Mouse (Mus musculus): ENCODE results near the gene Vax2. TPM values are rescaled to one million over a fixed set of nuclear protein-coding genes. Genes with fewer than 3 reads are reported as not detected.

Vax2 gene
- polyA plus RNA-seq, 1 experiment from 2014 or later, result not detected

GRCm38 (mm10) chr6:83744557-83744956 is 33.5 kb downstream of the Vax2 start:
- no peak for ATAC-seq (ENCODE audit: insufficient number of reproducible peaks, insufficient read depth, low FRiP score, low read depth)
- 77% methylated on average over 5 of the region's 5 CpGs for WGBS
- no peaks in the 10 kb centered on the region for H3K36me3 ChIP-seq (ENCODE audit: control insufficient read depth, insufficient read depth, low read length)
- peaks cover 0 to 2% of the 10 kb centered on the region in 2 experiments; a peak in 1 of 4 replicates for H3K4me1 ChIP-seq (ENCODE audit: control insufficient read depth in 2 of 2, insufficient read depth in 2 of 2, low read length in 2 of 2)
- H3K27me3 ChIP-seq (ENCODE audit: control insufficient read depth, insufficient read depth, low read length), result peaks cover 32% of the 10 kb centered on the region
- H3K4me2 ChIP-seq (ENCODE audit: low read length), result no peak overlapping the region
- H3K27ac ChIP-seq (replicated peaks in 1 of 2; ENCODE audit: control insufficient read depth in 1 of 2, insufficient read depth in 1 of 2, low read depth in 2 of 2, low read length in 2 of 2), result no peak overlapping the region
- H3K4me3 ChIP-seq (ENCODE audit: control insufficient read depth in 1 of 2, insufficient read depth in 1 of 2, low read depth in 1 of 2, low read length in 2 of 2), result no peak overlapping the region
- H3K9me3 ChIP-seq (ENCODE audit: control insufficient read depth, low read length), result no peaks in the 10 kb centered on the region
- no peak overlapping the region for H3K9ac ChIP-seq (ENCODE audit: low read length)

GRCm38 (mm10) chr6:83745466-83745865 is 34.4 kb downstream of the Vax2 start:
- Histone ChIP-seq H3K36me3 (ENCODE audit: control insufficient read depth, insufficient read depth, low read length) (no peaks in the 10 kb centered on the region), H3K4me1 (ENCODE audit: control insufficient read depth in 2 of 2, insufficient read depth in 2 of 2, low read length in 2 of 2) (peaks cover 0 to 2% of the 10 kb centered on the region in 2 experiments; a peak in 1 of 4 replicates), H3K9ac (ENCODE audit: low read length) (no peak overlapping the region), H3K4me3 (ENCODE audit: control insufficient read depth in 1 of 2, insufficient read depth in 1 of 2, low read depth in 1 of 2, low read length in 2 of 2) (no peak overlapping the region), H3K4me2 (ENCODE audit: low read length) (no peak overlapping the region), H3K9me3 (ENCODE audit: control insufficient read depth, low read length) (no peaks in the 10 kb centered on the region), H3K27ac (replicated peaks in 1 of 2; ENCODE audit: control insufficient read depth in 1 of 2, insufficient read depth in 1 of 2, low read depth in 2 of 2, low read length in 2 of 2) (no peak overlapping the region), H3K27me3 (ENCODE audit: control insufficient read depth, insufficient read depth, low read length) (peaks cover 32% of the 10 kb centered on the region)
- WGBS, result 53% methylated on average over 2 of the region's 2 CpGs
- no peak for ATAC-seq (ENCODE audit: insufficient number of reproducible peaks, insufficient read depth, low FRiP score, low read depth)

DNA sequence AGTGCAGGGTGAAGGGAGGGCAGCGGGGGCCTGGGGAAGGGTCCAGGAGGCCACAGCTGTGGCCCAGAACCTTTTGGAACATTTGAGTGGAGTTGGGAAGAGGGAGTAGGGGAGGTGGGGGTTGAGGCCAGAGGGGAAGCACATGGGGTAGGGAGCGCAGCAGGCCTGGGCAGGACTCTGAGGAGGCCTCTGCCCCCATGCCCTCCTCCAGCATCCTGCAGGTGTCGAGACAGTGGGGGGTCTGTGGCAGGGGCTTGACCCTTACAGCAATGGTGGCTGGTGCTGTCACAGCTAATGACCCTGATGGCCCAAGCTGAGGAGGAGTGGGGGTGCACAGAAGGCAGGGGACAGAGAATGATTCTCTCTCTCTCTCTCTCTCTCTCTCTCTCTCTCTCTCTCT is 38.2 kb downstream of the Vax2 start:
- 54% methylated on average over 3 of the region's 3 CpGs for WGBS
- no peak for ATAC-seq (ENCODE audit: insufficient number of reproducible peaks, insufficient read depth, low FRiP score, low read depth)
- H3K4me1 ChIP-seq (ENCODE audit: control insufficient read depth in 2 of 2, insufficient read depth in 2 of 2, low read length in 2 of 2), result no peaks in the 10 kb centered on the region

DNA sequence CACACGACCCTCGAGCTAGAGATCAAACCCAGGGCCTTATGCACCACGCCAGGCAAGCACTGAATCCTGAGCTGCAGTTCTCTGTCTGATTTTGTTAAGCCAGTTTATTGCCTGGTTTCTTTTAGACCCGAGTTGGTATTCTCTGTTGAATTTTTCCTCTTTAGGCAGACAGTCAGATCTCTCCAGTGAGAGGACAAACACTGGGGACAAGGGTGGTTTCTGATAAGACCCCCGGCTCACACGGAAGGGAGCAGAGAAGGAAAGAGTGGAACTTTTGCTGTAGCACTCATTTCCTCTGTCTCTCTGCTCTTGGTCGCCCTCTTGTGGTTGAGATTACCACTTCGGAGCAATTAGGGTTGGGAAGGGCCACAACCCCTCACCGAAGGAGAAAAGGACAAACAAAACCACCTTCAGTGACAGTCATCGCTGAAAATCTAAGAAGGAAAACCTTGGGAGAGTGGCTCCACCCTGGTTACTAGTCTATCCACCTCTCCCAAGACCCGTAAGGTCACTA is 39.2 kb downstream of the Vax2 start:
- Histone ChIP-seq H3K36me3 (ENCODE audit: control insufficient read depth, insufficient read depth, low read length) (no peaks in the 10 kb centered on the region), H3K9ac (ENCODE audit: low read length) (no peak overlapping the region), H3K4me3 (ENCODE audit: control insufficient read depth in 1 of 2, insufficient read depth in 1 of 2, low read depth in 1 of 2, low read length in 2 of 2) (no peak overlapping the region), H3K9me3 (ENCODE audit: control insufficient read depth, low read length) (no peaks in the 10 kb centered on the region), H3K27me3 (ENCODE audit: control insufficient read depth, insufficient read depth, low read length) (peaks cover 44% of the 10 kb centered on the region), H3K4me1 (ENCODE audit: control insufficient read depth in 2 of 2, insufficient read depth in 2 of 2, low read length in 2 of 2) (no peaks in the 10 kb centered on the region), H3K4me2 (ENCODE audit: low read length) (peak overlapping the region; percentile 38), H3K27ac (replicated peaks in 1 of 2; ENCODE audit: control insufficient read depth in 1 of 2, insufficient read depth in 1 of 2, low read depth in 2 of 2, low read length in 2 of 2) (no peak overlapping the region)
- no peak for ATAC-seq (ENCODE audit: insufficient number of reproducible peaks, insufficient read depth, low FRiP score, low read depth)
- 7% methylated on average over 11 of the region's 11 CpGs for WGBS

More for the DNA sequence above, 38.2 kb downstream of the Vax2 start:
- Histone ChIP-seq H3K9me3 (ENCODE audit: control insufficient read depth, low read length) (no peaks in the 10 kb centered on the region), H3K36me3 (ENCODE audit: control insufficient read depth, insufficient read depth, low read length) (no peaks in the 10 kb centered on the region), H3K27me3 (ENCODE audit: control insufficient read depth, insufficient read depth, low read length) (peaks cover 40% of the 10 kb centered on the region), H3K9ac (ENCODE audit: low read length) (no peak overlapping the region), H3K27ac (replicated peaks in 1 of 2; ENCODE audit: control insufficient read depth in 1 of 2, insufficient read depth in 1 of 2, low read depth in 2 of 2, low read length in 2 of 2) (no peak overlapping the region), H3K4me3 (ENCODE audit: control insufficient read depth in 1 of 2, insufficient read depth in 1 of 2, low read depth in 1 of 2, low read length in 2 of 2) (no peak overlapping the region), H3K4me2 (ENCODE audit: low read length) (no peak overlapping the region)

- peaks cover 0 to 3% of the 10 kb centered on the region in 2 experiments; a peak in 1 of 4 replicates for H3K4me1 ChIP-seq (ENCODE audit: control insufficient read depth in 2 of 2, insufficient read depth in 2 of 2, low read length in 2 of 2)
- H3K4me3 ChIP-seq (ENCODE audit: control insufficient read depth in 1 of 2, insufficient read depth in 1 of 2, low read depth in 1 of 2, low read length in 2 of 2), result no peak overlapping the region
- no peaks in the 10 kb centered on the region for H3K36me3 ChIP-seq (ENCODE audit: control insufficient read depth, insufficient read depth, low read length)
- H3K4me2 ChIP-seq (ENCODE audit: low read length), result no peak overlapping the region
- H3K27ac ChIP-seq (replicated peaks in 1 of 2; ENCODE audit: control insufficient read depth in 1 of 2, insufficient read depth in 1 of 2, low read depth in 2 of 2, low read length in 2 of 2), result no peak overlapping the region
- ATAC-seq (ENCODE audit: insufficient number of reproducible peaks, insufficient read depth, low FRiP score, low read depth), result no peak
- H3K27me3 ChIP-seq (ENCODE audit: control insufficient read depth, insufficient read depth, low read length), result peaks cover 67% of the 10 kb centered on the region
- WGBS, result 62% methylated on average over 9 of the region's 9 CpGs
- H3K9ac ChIP-seq (ENCODE audit: low read length), result no peak overlapping the region
- H3K9me3 ChIP-seq (ENCODE audit: control insufficient read depth, low read length), result no peaks in the 10 kb centered on the region
Observed at GRCm38 (mm10) chr6:83756051-83756450, 45.0 kb downstream of the Vax2 start.

DNA sequence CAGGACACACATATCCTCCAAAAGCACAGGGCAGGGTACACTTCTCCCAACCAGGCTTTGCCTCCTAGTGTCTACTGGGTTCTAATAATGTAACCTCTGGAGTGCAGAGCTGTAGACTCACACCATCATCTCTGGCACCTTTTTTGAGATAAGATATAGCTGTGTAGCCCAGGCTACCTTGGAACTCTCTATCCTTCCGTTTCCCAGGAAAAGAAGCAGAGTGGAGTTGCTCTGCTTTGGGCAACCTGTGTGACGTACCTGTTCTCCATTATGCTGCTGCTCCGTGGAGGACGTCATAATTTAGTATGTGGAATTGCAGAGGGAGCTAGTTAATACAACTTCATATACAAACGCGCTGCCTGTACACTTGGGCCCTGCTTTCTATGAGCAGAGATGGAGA is 51.3 kb downstream of the Vax2 start, which contains the start of gene Ankrd53:
TSS of gene Ankrd53 (plus strand) at position 301 of the 400 bp plus-strand sequence.
- peaks cover 55% of the 10 kb centered on the region for H3K27me3 ChIP-seq (ENCODE audit: control insufficient read depth, insufficient read depth, low read length)
- H3K4me3 ChIP-seq (ENCODE audit: control insufficient read depth in 1 of 2, insufficient read depth in 1 of 2, low read depth in 1 of 2, low read length in 2 of 2), result peak within 1 kb of the TSS; percentile 17 to 41
- peak within 1 kb of the TSS; percentile 62 for H3K9ac ChIP-seq (ENCODE audit: low read length)
- 29% methylated on average over 6 of the region's 6 CpGs for WGBS
- H3K27ac ChIP-seq (replicated peaks in 1 of 2; ENCODE audit: control insufficient read depth in 1 of 2, insufficient read depth in 1 of 2, low read depth in 2 of 2, low read length in 2 of 2), result no peak within 1 kb of the TSS
- H3K36me3 ChIP-seq (ENCODE audit: control insufficient read depth, insufficient read depth, low read length), result no peaks in the 10 kb centered on the region
- peaks cover 13 to 18% of the 10 kb centered on the region in 2 experiments; a peak in 2 of 4 replicates for H3K4me1 ChIP-seq (ENCODE audit: control insufficient read depth in 2 of 2, insufficient read depth in 2 of 2, low read length in 2 of 2)
- H3K4me2 ChIP-seq (ENCODE audit: low read length), result peak within 1 kb of the TSS; percentile 83
- H3K9me3 ChIP-seq (ENCODE audit: control insufficient read depth, low read length), result no peaks in the 10 kb centered on the region
- ATAC-seq (ENCODE audit: insufficient number of reproducible peaks, insufficient read depth, low FRiP score, low read depth), result no peak

- peaks cover 49% of the 10 kb centered on the region for H3K27me3 ChIP-seq (ENCODE audit: control insufficient read depth, insufficient read depth, low read length)
- no peaks in the 10 kb centered on the region for H3K36me3 ChIP-seq (ENCODE audit: control insufficient read depth, insufficient read depth, low read length)
- no peak for ATAC-seq (ENCODE audit: insufficient number of reproducible peaks, insufficient read depth, low FRiP score, low read depth)
- WGBS, result 1% methylated on average over 35 of the region's 35 CpGs
- no peaks in the 10 kb centered on the region for H3K9me3 ChIP-seq (ENCODE audit: control insufficient read depth, low read length)
- peak overlapping the region; percentile 17 to 41 for H3K4me3 ChIP-seq (ENCODE audit: control insufficient read depth in 1 of 2, insufficient read depth in 1 of 2, low read depth in 1 of 2, low read length in 2 of 2)
- peak overlapping the region; percentile 83 for H3K4me2 ChIP-seq (ENCODE audit: low read length)
- H3K27ac ChIP-seq (replicated peaks in 1 of 2; ENCODE audit: control insufficient read depth in 1 of 2, insufficient read depth in 1 of 2, low read depth in 2 of 2, low read length in 2 of 2), result no peak overlapping the region
- H3K4me1 ChIP-seq (ENCODE audit: control insufficient read depth in 2 of 2, insufficient read depth in 2 of 2, low read length in 2 of 2), result peaks cover 13 to 18% of the 10 kb centered on the region in 2 experiments; a peak in 2 of 4 replicates
- H3K9ac ChIP-seq (ENCODE audit: low read length), result peak overlapping the region; percentile 62
Observed at GRCm38 (mm10) chr6:83762880-83763431, 51.9 kb downstream of the Vax2 start.
